Mouse (Mus musculus) left cerebral cortex, postnatal 36 days (tissue): Measurements from ENCODE around the gene Ntrk2. TPM values are rescaled to one million over a fixed set of nuclear protein-coding genes. Genes with fewer than 3 reads are reported as not detected.

Experiments used
- DNase-seq, 2 experiments: peaks; one replicate each; pipeline ENCODE4 v3.0.0; 2021 to 2022; ENCODE audit warnings: low spot score in 2 of 2, mixed read lengths in 1 of 2
- intact Hi-C: fragments of 180-260 bp; cut with DNase I; formaldehyde crosslinking; loops from one replicate; pipeline ENCODE4 v1.15.1; 2025
- total RNA-seq, 2 experiments: library from RNA; stranded (reverse); gene quantifications; 2 replicates each; pipeline ENCODE4 v1.2.3; 2021

Gene Ntrk2
- total RNA-seq, 2 experiments from 2014 or later = 357 to 404 TPM

- DNase-seq = no peak
- intact Hi-C loops = no loop called here
Measured at GRCm38 (mm10) chr13:58920241-58920640, 113.9 kb downstream of the Ntrk2 start.

DNA sequence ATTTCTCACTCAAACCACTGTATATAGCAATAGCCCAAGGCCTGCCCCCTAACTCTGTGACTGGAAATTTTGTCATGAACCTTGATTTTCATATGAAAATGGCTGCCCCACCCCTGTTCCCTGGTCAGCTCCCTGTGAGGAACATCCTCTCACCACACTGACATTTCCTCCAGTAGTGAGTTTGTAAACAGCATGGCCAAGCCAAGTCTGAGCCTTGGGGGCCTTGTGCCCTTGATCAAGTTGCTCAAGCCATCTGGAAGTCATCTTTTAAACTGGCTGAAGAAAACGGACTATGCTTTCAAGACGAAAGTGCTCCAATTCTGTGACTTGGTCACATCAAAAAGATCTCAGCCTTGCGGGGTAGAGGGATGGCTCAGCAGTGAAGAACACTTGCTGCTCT, 114.9 kb downstream of the Ntrk2 start:
- DNase-seq = no peak
- intact Hi-C loops = no loop called here

DNA sequence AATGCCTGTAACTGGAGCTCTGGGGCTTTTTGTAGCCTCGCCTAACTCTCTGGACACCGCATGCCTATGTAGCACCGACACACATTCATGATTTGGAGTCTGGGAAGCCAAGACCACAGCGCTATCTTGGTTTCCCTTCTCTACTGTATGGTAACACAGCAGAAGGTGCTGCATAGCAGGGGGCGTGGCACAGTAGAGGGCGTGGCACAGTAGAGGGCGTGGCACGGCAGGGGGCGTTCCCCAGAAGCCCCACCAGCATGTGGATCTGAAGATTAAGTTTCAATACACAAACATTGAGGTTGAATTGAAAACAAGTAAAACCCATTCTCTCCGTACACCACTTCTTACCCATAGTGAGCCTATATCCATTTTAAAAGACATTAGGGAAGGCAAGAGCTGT, 115.3 kb downstream of the Ntrk2 start:
- intact Hi-C loops = no loop called here

DNA sequence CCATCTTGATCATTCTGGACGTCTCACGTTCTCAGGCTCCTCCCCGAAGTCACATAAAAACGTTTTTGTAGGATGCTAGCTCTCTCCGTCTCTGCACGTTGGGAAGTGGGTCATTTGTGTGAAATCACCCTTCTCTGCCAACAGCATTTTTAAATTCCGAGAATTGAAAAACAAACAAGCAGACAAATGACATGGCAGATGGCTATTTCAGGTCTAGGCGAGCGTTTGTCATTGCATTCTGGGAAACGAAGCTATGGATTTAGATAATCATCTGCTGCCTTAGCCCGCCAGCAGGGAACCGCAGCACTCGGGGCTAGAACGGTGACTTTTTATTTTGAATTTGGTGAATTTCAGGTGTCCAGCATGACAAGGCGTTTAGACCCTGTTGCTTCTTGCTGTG, 115.8 kb downstream of the Ntrk2 start:
- intact Hi-C loops = no loop called here
- no peak for DNase-seq

More for the DNA sequence above, 115.3 kb downstream of the Ntrk2 start:
- no peak for DNase-seq

DNA sequence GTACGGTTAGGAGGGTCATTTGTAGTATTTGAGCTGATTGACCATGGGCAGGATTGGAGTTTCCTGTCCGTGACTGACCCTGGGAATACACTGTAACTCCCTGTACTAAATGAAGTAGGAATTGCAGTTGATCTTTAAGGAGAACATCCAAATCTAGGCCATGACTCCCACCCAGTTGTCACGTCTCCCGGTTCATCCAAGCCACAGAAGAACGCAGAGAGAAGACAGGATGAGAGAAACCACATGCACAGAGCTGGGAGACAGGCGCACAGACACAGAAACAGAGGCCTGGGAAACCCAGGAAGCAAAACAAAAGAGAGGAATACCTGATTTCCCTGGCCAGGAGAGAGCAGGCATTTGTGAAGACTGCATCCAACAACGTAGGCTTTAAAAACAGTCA, 117.1 kb downstream of the Ntrk2 start:
- DNase-seq = no peak
- intact Hi-C loops = no loop called here

GRCm38 (mm10) chr13:58924486-58924885, 118.1 kb downstream of the Ntrk2 start:
- intact Hi-C loops = no loop called here
- no peak for DNase-seq

DNA sequence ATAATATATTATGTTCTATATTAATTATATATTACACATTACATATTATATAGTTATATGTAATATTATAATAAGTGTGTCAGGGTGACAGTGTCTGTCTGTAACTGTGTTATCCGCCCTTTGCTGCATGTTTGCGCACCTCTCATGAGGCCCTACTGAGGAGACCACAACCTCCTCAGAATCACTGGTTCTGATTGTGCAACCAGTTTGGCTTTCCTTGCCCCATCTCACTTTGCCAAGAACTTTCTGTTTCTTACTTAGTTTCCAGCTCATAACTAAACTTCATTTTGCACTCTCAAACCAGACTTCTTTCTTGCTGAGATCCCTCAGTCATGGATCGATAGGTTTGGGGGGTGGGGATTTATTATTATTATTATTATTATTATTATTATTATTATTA, 120.8 kb downstream of the Ntrk2 start:
- intact Hi-C loops = no loop called here
- DNase-seq = no peak

- intact Hi-C loops = no loop called here
- DNase-seq = no peak
Measured at GRCm38 (mm10) chr13:58927656-58928226, 121.4 kb downstream of the Ntrk2 start.

DNA sequence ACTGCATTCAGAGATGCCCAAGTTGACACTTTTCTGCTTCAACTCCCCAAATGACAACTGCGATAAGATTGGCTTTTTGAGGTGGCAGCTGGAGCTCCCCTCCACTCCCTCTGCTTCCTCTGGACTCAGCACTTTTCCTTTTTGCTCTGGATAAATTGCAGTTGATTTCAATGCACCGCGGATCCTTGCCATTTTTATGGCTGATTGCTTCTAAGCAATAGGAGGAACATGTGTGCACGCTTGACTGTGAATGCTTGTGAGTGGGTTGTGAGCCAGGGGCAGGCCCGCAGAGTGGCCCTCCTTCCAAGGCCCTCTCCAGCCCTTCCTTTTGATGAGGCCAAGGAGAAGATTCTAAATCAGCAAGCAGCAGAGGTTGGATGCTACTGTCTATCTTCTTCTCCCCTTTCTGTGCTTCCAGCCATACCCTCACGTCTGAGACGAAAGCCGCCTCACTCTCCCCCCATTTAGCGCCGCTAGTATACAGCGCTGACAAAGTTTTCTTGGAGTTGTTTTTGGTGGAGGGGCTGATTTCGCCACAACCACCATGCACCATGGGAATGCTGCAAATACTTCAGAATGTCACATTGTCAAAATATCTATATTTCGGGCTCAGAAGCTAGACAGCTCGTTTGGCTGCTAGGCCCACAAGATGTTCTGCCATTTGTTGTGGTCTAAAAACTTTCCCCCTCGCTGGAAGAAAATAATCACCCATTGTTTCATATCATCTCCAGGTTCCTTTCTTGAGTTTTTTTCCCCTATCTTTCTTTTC, 122.5 kb downstream of the Ntrk2 start:
- intact Hi-C loops = no loop called here
- no peak for DNase-seq

GRCm38 (mm10) chr13:58930161-58930560, 123.8 kb downstream of the Ntrk2 start:
- intact Hi-C loops = loop anchor here (10.0 kb wide), 1 partner anchor 125 kb away; the partner anchor contains the start of gene Ntrk2

GRCm38 (mm10) chr13:58933126-58933525, 126.8 kb downstream of the Ntrk2 start:
- intact Hi-C loops = loop anchor here (10.0 kb wide), 1 partner anchor 128 kb away; the partner anchor contains the start of gene Ntrk2
- DNase-seq = no peak

More at GRCm38 (mm10) chr13:58930161-58930560, 123.8 kb downstream of the Ntrk2 start:
- no peak for DNase-seq

DNA sequence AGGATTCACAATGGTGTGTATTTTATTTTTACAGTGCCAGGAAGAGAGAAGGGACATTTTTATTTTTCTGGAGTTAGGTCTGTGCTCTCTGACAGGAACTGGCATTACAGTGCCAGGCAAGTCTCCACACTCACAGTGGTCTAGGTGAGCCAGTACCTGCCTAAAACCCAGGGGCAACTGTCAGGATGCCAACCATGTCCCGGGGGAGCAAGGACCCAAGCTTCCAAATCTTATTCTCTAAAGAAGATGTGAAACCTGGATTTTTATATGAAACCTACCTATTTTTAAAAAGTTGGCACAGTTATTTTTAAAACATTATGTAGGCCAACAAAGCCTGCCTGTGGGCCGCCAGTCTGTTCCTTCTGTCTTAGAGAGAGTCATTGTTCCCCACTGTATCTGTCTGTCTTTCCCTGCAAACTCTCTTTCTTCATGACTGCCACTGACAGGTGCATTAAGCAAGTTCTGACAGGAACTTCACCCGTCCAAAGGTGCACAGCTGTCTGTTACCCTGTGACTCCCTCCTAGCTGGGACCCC, 128.3 kb downstream of the Ntrk2 start:
- intact Hi-C loops = loop anchor here (5.0 to 10.0 kb wide), 2 partner anchors 72 to 130 kb away; partner anchors contain the start of gene Ntrk2
- DNase-seq = no peak

GRCm38 (mm10) chr13:58935956-58936495, 129.7 kb downstream of the Ntrk2 start:
- intact Hi-C loops = loop anchor here (5.0 to 10.0 kb wide), 2 partner anchors 74 to 131 kb away; partner anchors contain the start of gene Ntrk2
- peak in 1 of 2 experiments; percentile 56 for DNase-seq

DNA sequence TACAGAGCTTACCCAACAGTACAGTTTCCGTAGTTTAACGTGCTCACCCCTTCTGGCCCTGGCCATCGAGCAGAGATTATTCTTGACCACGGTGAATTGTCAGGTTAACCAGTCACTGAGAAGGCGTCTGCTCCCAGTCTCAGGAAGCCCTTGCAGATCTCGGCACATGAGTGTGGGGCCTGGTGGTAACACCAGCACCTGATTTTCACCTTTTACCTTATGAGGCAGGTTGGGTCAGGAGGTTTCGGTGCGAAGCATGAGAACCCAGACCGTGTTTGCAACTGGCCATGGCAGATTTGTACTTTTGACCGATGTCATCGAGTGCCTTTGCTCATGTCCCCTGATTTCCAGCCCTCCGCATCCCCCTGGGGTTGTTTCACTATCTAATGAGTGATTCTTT, 131.5 kb downstream of the Ntrk2 start:
- intact Hi-C loops = loop anchor here (5.0 to 10.0 kb wide), 2 partner anchors 76 to 133 kb away; partner anchors contain the start of gene Ntrk2
- DNase-seq = no peak

- DNase-seq = no peak
- intact Hi-C loops = loop anchor here (5.0 to 10.0 kb wide), 2 partner anchors 76 to 134 kb away; partner anchors contain the start of gene Ntrk2
Measured at GRCm38 (mm10) chr13:58938464-58938863, 132.1 kb downstream of the Ntrk2 start.

GRCm38 (mm10) chr13:58940208-58940607, 133.8 kb downstream of the Ntrk2 start:
- no peak for DNase-seq
- intact Hi-C loops = no loop called here

DNA sequence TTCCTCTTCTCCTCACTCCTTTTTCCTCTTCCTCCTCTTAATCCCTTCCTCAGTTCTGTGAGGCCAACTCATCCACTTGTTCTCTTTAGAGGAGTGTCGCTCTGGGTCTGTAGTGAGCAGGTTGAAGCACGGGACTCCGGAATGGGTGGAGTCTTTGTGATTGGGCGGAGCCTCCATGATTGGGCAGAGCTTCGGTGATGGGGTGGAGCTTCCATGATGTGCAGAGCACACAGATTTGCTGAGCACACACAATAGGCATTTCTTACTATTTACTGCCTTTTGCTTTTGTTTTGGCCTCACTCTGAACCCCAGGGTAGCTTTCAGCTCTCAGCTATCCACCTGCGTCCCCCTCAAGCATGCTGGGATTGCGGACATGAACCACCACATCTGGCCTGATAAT, 134.4 kb downstream of the Ntrk2 start:
- DNase-seq = no peak
- intact Hi-C loops = no loop called here

DNA sequence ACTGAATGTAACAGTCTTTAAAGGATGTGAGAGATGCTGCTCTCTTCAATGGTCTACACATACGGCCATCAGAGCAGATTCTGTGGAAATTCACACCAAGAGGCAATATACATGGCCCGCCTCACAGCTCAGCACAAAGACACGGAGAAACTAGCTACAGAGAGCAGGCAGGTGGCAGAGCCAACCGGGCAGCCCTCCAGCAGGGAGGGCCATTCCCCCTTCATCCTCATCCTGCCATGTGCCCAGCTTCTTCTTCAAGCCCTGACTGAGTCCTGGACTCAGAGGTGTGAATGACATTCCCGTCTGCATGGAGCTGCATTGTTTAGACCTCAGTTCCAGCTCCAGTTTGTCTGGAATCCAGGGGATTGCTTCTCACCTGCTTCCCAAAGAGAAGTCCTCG, 139.4 kb downstream of the Ntrk2 start:
- DNase-seq = no peak
- intact Hi-C loops = no loop called here

GRCm38 (mm10) chr13:58946589-58946988, 140.2 kb downstream of the Ntrk2 start:
- intact Hi-C loops = no loop called here
- no peak for DNase-seq

- intact Hi-C loops = no loop called here
Measured at GRCm38 (mm10) chr13:58947056-58947455, 140.7 kb downstream of the Ntrk2 start.

More at GRCm38 (mm10) chr13:58947056-58947455, 140.7 kb downstream of the Ntrk2 start:
- DNase-seq = no peak
